ENCODE assay signal across 8 mouse cellular contexts in the genomic region with DNA sequence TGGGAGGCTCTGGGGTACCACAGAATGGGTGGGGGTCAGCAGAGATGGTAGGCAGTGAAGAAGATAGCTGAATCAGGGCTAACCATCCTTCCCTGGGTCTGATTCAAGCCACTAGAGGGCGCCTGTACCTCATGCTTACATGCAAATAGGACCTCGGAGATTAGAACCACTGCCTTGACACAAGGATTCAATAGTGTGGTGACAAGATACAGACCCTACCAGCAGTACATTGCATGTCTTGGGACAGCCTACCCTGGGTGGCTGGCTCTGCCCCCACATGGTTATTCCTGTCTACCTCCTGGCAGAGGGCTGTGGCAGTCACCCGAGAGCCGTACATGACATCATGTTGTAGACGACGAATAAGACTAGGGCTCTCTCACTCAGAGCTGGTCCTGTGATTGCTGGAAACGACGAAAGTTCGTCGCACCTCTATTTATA. TPM values are rescaled to one million over a fixed set of nuclear protein-coding genes. Genes with fewer than 3 reads are reported as not detected.
DNase-seq lines count a peak whose midpoint lies in the region; ATAC-seq and TF ChIP-seq lines count a peak whose summit lies in the region.

No protein-coding gene starts in this region.

- TF ChIP-seq CTCF in cerebellum, adult 2 months (IDR thresholded peaks at IDR 0.05; ENCODE audit: borderline replicate concordance, insufficient read depth, low read depth, low read length): peak; percentile 81
- TF ChIP-seq CTCF in forebrain, postnatal 0 days (IDR thresholded peaks at IDR 0.05; ENCODE audit: low read depth): peak; percentile 95

- intact Hi-C loops in heart, postnatal 25 days (cut with DNase I): loop anchor here (1.0 to 10.0 kb wide), 3 partner anchors 20 to 577 kb away; a partner anchor contains a TSS

- DNase-seq in MN1 (ENCODE audit: low spot score): peak; percentile 71
- peak; percentile 43 to 55 for DNase-seq in cerebellum, adult 2 months
- DNase-seq in forebrain, postnatal 0 days: peak; percentile 88
- peak; percentile 49 for DNase-seq in heart, postnatal 25 days (ENCODE audit: low spot score)
- DNase-seq in layer of hippocampus, adult 18-20 months (ENCODE audit: low spot score in 2 of 2): peak; percentile 25 to 85
- peak; percentile 52 to 62 for DNase-seq in lung, adult 18-20 months
- peak; percentile 48 to 58 for DNase-seq in thymus, postnatal 36 days

- no peak for TF ChIP-seq POLR2A in cerebellum, adult 2 months (IDR thresholded peaks at IDR 0.05; ENCODE audit: borderline replicate concordance, insufficient read depth, low read length)

- peak; percentile 82 for ATAC-seq in forebrain, postnatal 0 days
- peak; percentile 30; the same call in 1 of the 2 replicates for ATAC-seq in neutrophil, adult 5-6 weeks (ENCODE audit: extremely low read depth, insufficient number of reproducible peaks, low FRiP score, poor library complexity, severe bottlenecking)

- H3K4me1 ChIP-seq in cerebellum, adult 2 months (ENCODE audit: control insufficient read depth, insufficient read depth, low read length): no peaks in the 10 kb centered on the region; the same call in 1 of the 2 replicates
- no peaks in the 10 kb centered on the region for H3K4me1 ChIP-seq in forebrain, postnatal 0 days (ENCODE audit: insufficient read depth)

- H3K27ac ChIP-seq in cerebellum, adult 2 months (ENCODE audit: insufficient read depth, low read length): no peak overlapping the region
- no peak overlapping the region for H3K27ac ChIP-seq in forebrain, postnatal 0 days (ENCODE audit: low read depth, low read length)

- H3K27me3 ChIP-seq in cerebellum, adult 2 months (ENCODE audit: control insufficient read depth, insufficient read depth, low read length): no peaks in the 10 kb centered on the region
- no peaks in the 10 kb centered on the region for H3K27me3 ChIP-seq in forebrain, postnatal 0 days (ENCODE audit: insufficient read depth, low read length)

- H3K4me2 ChIP-seq in forebrain, postnatal 0 days (ENCODE audit: low read depth): no peak overlapping the region

- H3K36me3 ChIP-seq in forebrain, postnatal 0 days (ENCODE audit: insufficient read depth): no peaks in the 10 kb centered on the region

- H3K9ac ChIP-seq in forebrain, postnatal 0 days: no peak overlapping the region

- no peak overlapping the region for H3K4me3 ChIP-seq in cerebellum, adult 2 months (replicated peaks; ENCODE audit: insufficient read depth, low read depth, low read length)
- H3K4me3 ChIP-seq in forebrain, postnatal 0 days (ENCODE audit: low read depth, low read length): no peak overlapping the region

- WGBS in cerebellum, adult 2 months: 60% methylated on average over 10 of the region's 10 CpGs
- 44% methylated on average over 10 of the region's 10 CpGs for WGBS in forebrain, postnatal 0 days

- no peaks in the 10 kb centered on the region for H3K9me3 ChIP-seq in forebrain, postnatal 0 days (ENCODE audit: low read length)

RNA-seq across cellular contexts. Expression of a gene that starts 30.6 kb away (rescaled TPM):
- 96.1 and 96.8 TPM in 2 replicates for polyA plus RNA-seq in cerebellum, adult 2 months (2012; rRNA removed)
- 24.3 and 30.9 TPM in 2 replicates for total RNA-seq in forebrain, postnatal 0 days (2014; rRNA removed)
- 22.0 and 29.0 TPM in 2 replicates for polyA plus RNA-seq in forebrain, postnatal 0 days (2015; fragmentation: Nextera tagmentation; extraction: Ambion mirVana)
- 10 to 100 TPM; 46.3 to 50.5 TPM for total RNA-seq in heart, postnatal 25 days (2021)
- 10 to 100 TPM; 95.0 to 98.9 TPM for total RNA-seq in layer of hippocampus, adult 18-20 months (2021)
- total RNA-seq in neutrophil, adult 5-6 weeks (2017): 104 and 120 TPM in 2 replicates

RNA-seq across cellular contexts. Expression of a gene that starts 49.1 kb away (rescaled TPM):
- 13.7 and 15.6 TPM in 2 replicates for polyA plus RNA-seq in cerebellum, adult 2 months (2012; rRNA removed)
- 3.2 and 7.5 TPM in 2 replicates for total RNA-seq in forebrain, postnatal 0 days (2014; rRNA removed)
- polyA plus RNA-seq in forebrain, postnatal 0 days (2015; fragmentation: Nextera tagmentation; extraction: Ambion mirVana): 6.2 and 7.2 TPM in 2 replicates
- 100 to 1,000 TPM; 155 to 157 TPM for total RNA-seq in heart, postnatal 25 days (2021)
- 10 to 100 TPM; 64.3 to 76.9 TPM for total RNA-seq in layer of hippocampus, adult 18-20 months (2021)
- 1.2 and 1.5 TPM in 2 replicates for total RNA-seq in neutrophil, adult 5-6 weeks (2017)

RNA-seq across cellular contexts. Expression of a gene that starts 49.2 kb away (rescaled TPM):
- 32.5 and 32.7 TPM in 2 replicates for polyA plus RNA-seq in cerebellum, adult 2 months (2012; rRNA removed)
- 12.8 and 13.1 TPM in 2 replicates for total RNA-seq in forebrain, postnatal 0 days (2014; rRNA removed)
- 16.5 and 18.3 TPM in 2 replicates for polyA plus RNA-seq in forebrain, postnatal 0 days (2015; fragmentation: Nextera tagmentation; extraction: Ambion mirVana)
- 10 to 100 TPM; 11.3 to 19.8 TPM for total RNA-seq in heart, postnatal 25 days (2021)
- 10 to 100 TPM; 24.5 to 24.8 TPM for total RNA-seq in layer of hippocampus, adult 18-20 months (2021)
- 8.7 and 10.5 TPM in 2 replicates for total RNA-seq in neutrophil, adult 5-6 weeks (2017)
